Mouse (Mus musculus) R1 (cell line): ENCODE data around the gene F8a.
A peak's percentile ranks its signal among the peaks of the same experiment; 100 is the strongest.
"Not testable (repeated sequence)": the region's sequence is repeated elsewhere in the genome, so short reads cannot be mapped to it uniquely, and the experiment has no call there.

Experiments
- DNase-seq: peaks from one replicate; pipeline ENCODE4 v3.0.0-alpha.2; 2018; ENCODE audit warnings: low read depth, low spot score

Gene F8a

DNA sequence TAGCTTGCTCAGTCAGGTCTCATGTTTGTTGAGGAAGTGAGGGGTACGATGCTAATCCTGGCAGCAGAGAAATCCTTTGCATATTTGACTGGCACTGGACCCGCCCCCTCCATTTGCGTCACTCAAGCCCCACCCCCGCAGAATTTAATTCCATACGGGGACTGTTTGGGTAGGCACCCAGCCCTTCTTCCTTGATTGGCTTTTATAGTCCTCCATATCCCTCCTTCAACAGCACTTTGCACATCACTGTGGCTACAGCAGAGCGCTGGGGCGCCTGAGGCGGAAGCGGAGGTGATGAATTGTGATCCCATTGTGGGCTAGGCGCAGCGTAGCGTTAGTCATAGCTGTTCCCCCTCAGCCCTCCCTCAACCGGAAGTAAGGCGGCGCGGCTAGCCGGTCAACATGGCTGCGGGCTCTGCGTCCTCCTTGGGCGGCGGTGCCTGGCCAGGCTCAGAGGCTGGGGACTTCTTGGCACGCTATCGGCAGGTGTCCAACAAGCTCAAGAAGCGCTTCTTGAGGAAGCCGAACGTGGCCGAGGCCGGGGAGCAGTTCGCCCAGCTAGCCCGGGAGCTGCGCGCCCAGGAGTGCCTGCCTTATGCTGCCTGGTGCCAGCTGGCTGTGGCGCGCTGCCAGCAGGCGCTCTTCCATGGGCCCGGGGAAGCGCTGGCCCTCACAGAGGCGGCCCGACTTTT is at the start of gene F8a:
Gene F8a, plus strand, starts transcription at position 378 of the 692 bp plus-strand sequence.
- peak; percentile 85 for DNase-seq

DNA sequence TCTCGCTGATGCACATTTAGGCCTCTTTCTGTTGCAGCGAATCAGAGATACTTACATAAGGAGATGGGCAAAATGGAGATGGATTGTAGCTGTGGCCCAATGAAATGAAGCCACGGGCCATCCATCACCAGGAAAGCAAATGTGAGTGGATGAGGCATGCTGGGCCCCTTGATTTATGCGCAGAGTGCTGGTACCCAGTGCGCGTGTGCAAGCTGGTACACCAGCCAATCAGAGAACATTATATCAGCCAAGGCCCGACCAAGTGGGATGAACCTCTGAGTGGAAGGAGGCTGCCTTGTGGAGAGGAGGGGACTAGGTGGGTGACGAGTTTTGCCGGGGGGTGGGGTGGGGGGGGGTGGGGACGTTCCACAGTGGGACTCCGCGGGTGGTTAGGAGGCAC is 36.2 kb upstream of the F8a start, which contains the start of gene Xlr3b:
Gene Xlr3b, plus strand, starts transcription at position 274 of the 400 bp plus-strand sequence.
- DNase-seq: peak; percentile 75

DNA sequence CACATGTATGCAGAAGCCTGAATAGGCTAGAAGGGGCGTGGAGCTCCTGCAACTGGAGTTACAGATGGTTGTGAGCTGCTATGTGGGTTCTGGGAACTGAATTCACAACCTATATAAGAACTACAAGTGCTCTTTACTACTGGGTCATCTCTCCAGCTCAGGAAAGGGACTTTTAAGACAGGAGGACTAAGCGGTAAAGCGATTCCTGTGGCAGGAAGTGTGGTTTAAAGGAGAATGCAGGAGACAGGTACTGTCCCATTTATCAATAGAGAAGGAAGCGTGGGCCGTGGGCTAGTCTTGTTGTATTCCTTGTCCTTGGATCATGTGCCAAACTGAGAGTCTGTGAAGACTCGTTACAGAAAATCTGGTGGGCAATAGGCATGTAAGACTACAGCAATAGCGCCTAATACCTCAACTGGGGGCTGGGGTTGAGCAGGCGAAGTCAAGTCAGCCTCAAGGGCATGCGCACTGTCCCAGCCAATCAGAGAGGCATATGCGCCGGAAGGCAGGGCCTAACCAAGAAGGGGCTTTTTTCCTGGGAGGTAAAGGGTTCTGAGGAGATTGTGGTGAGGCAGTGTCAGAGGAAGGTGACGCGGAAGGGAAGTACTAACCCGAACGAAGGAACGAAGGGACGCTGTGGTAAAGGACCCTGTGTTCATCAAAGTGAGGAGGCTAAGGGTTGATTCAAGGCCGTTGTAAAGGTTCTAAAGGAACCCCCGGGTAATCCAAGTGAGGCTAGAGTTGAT is 14.1 kb upstream of the F8a start, which contains the start of gene Xlr4b:
Gene Xlr4b, plus strand, starts transcription at position 515 of the 746 bp plus-strand sequence.
- DNase-seq: not testable (repeated sequence)

DNA sequence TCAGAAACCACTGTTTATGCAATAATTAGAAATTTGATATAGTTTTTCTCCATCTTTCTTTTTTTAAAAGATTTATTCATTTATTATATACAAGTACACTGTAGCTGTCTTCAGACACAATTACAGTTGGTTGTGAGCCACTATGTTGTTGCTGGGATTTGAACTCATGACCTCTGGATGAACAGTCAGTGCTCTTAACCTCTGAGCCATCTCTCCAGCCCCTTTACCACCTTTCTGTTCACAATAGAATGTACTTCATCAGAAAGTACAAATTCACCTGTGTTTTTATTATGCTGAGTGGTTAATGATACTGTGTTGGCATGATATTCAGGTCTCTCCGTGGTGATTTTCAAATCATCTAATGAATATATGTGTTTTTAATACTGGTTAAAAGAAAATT is 2.7 kb upstream of the F8a start:
- DNase-seq: no peak

DNA sequence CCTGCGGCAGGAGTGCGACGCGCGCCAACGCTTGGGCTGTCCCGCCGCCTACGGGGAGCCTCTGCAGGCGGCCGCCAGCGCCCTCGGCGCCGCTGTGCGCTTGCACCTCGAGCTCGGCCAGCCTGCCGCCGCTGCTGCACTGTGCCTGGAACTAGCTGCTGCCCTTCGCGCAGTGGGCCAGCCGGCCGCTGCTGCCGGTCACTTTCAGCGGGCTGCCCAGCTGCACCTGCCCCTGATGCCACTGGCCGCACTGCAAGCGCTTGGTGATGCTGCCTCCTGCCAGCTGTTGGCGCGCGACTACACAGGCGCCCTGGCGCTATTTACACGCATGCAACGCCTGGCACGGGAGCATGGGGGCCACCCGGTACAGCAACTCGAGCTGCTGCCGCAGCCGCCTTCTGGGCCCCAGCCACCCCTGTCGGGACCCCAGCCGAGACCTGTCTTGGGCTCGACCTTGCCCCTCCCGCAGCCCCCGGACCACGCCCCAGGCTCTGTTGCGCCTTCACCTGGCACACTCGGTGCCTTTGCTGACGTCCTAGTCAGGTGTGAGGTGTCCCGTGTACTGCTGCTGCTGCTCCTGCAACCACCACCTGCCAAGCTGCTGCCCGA is 619 bp downstream of the F8a start:
- DNase-seq: peak; percentile 47

DNA sequence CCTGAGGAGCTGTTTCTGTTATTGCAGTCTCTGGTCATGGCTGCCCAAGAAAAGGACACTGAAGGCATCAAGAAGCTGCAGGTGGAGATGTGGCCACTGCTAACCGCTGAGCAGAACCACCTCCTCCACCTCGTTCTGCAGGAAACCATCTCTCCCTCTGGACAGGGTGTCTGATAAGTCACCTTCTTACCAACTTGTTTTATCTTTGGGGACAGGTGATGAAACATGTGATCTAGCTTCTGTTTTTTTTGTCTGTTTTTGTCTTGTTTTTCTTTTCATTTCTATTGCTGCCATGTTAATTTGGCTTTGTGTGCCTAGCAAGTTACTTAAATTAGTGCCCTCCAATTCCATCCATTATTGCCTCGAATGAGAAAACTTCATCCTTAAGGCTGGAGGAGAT is 1.2 kb downstream of the F8a start:
- DNase-seq: no peak

DNA sequence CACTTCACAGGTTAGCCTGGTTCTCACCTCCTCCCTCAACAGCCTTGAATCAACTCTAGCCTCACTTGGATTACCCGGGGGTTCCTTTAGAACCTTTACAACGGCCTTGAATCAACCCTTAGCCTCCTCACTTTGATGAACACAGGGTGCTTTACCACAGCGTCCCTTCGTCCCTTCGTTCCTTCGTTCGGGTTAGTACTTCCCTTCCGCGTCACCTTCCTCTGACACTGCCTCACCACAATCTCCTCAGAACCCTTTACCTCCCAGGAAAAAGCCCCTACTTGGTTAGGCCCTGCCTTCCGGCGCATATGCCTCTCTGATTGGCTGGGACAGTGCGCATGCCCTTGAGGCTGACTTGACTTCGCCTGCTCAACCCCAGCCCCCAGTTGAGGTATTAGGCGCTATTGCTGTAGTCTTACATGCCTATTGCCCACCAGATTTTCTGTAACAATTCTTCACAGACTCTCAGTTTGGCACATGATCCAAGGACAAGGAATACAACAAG is 14.8 kb downstream of the F8a start, which contains the start of gene Xlr4c:
Gene Xlr4c, minus strand, starts transcription at position 310 of the 505 bp plus-strand sequence.
- not testable (repeated sequence) for DNase-seq

DNA sequence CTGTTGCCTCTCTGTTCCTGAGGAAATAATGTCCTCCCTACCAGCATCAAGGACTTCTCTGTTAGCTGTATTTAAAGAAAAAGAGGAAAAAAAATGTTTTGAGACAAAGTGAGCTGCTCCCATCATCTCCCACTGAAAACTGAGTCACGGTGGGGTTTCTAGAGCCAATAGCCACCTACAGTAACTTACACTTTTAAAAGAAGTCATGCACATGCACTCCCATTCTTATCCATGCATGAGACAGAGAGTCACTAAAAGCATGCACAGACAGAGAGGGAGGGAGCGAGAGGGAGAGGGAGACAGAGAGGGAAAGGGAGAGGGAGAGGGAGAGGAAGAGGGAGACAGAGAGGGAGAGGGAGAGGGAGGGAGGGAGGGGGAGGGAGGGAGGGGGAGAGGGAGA is 34.3 kb downstream of the F8a start:
- not testable (repeated sequence) for DNase-seq

DNA sequence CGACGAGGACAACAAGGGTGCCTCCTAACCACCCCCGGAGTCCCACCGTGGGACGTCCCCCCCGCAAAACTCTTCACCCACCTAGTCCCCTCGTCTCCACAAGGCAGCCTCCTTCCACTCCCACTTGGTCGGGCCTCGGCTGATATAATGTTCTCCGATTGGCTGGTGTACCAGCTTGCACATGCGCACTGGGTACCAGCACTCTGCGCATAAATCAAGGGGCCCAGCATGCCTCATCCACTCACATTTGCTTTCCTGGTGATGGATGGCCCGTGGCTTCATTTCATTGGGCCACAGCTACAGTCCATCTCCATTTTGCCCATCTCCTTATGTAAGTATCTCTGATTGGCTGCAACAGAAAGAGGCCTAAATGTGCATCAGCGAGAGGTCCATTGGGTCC is 37.2 kb downstream of the F8a start, which contains the start of gene Xlr3c:
Gene Xlr3c, minus strand, starts transcription at position 121 of the 400 bp plus-strand sequence.
- peak; percentile 17 for DNase-seq
